Mouse (Mus musculus): Measurements from ENCODE around the gene Btbd35f30. TPM values are rescaled to one million over a fixed set of nuclear protein-coding genes. Genes with fewer than 3 reads are reported as not detected.

The Btbd35f30 gene
- not detected for polyA plus RNA-seq (2017; shearing (Covaris generic))

DNA sequence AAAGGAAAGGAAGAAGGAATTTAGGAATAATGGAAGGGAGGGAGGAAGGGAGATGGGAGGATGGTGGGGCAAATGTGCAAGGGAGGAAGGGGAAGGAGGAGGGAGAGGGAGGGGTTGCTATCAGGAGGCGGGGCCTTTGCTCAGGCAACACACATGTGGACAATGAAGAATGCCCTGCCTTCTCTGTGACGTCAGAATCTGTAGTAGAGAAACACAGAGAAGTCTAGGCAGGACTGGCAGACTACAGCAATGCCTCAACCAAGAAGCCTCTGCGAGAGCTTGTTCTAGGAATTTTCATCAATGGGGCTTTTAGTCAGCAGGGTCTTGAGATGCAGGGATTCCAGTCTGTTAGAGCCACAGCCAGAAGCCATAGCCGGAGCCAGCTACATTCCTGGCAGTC, at the start of gene Btbd35f30:
TSS of gene Btbd35f30 (plus strand) at position 301 of the 400 bp plus-strand sequence.

DNA sequence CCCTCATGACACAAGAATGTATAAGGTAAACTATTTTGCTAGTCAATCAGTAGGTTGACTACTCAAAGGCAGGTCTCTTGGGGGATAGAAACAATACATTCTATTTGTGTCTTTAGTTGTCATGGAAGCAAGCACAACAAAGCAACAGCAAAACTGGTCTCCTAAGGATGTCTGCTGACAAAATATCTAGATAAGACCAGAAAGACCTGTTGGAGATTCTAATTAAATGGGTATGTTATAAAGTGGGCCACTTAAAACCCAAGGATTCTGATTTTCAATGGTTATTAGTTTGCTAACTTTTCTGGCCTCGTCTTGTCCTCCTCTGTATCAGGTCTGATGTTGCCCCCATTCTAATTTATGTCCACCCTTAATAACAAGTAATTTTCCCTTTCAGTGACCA, 47.0 kb downstream of the Btbd35f30 start, which contains the start of gene Gm21789:
TSS of gene Gm21789 (plus strand) at position 301 of the 400 bp plus-strand sequence.

Other genes with a start within 250 kb of the Btbd35f30 start
- gene Gm5926, start 243.9 kb upstream of the Btbd35f30 start, polyA plus RNA-seq (2017; shearing (Covaris generic)) = not detected
- not detected for gene Btbd35f21, start 168.5 kb upstream of the Btbd35f30 start, polyA plus RNA-seq (2017; shearing (Covaris generic))
- under 1 TPM in 1 of 2 experiments, not detected in 1; 0.87 TPM for gene Gm21789, start 47.1 kb downstream of the Btbd35f30 start, polyA plus RNA-seq (2017; shearing (Covaris generic))
- gene Btbd35f5, start 79.3 kb downstream of the Btbd35f30 start, polyA plus RNA-seq (2017; shearing (Covaris generic)) = under 1 TPM in 1 of 2 experiments, not detected in 1; 0.11 TPM